Mouse (Mus musculus) right cerebral cortex, adult 18-20 months (tissue): ENCODE results near the gene Bloc1s1.

Experiments used
- DNase-seq: peaks from one replicate; pipeline ENCODE4 v3.0.0; 2022; ENCODE audit warnings: mixed read lengths

Gene Bloc1s1

GRCm38 (mm10) chr10:128931441-128931840 lies 7.6 kb upstream of the Bloc1s1 start:
- DNase-seq = no peak

GRCm38 (mm10) chr10:128929638-128930378 lies 6.0 kb upstream of the Bloc1s1 start:
- no peak for DNase-seq

- no peak for DNase-seq
These were observed 4.5 kb upstream of the Bloc1s1 start for GRCm38 (mm10) chr10:128928356-128928755.

DNA sequence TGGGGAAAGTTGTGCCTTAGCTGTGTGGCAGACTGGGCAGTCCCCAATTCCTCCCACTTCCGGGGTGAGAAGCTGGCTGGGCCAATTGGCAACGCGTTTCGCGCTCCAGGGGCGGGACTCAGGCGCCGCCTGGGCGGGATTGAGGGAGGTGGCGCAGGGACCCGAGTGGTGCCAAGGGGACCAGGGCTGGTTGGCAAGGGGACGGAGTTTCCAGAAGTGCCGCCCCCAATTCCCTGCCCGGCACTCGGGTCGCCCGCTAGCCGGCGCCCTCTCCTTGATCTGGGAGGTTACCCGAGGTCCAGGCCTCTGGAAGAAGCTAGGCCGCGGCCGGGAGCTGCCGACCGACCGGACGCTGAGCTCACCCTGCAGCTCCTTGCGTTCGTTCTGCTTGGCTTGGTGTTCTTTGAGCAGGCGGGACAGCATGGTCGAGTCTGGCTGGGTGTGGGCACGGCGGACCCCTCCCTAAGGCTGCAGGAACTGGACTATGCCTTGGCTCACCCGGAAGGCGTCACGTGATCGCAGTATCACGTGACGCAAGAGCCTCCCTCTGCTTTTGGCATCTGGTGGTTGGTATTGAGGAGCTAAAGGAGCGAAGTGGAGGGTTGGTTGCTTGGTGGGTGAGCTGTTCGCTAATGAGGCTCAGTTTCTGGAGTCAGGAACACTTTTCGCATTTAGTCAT lies 683 bp downstream of the Bloc1s1 start:
- DNase-seq = peak; percentile 97

GRCm38 (mm10) chr10:128922822-128923012 lies 1.1 kb downstream of the Bloc1s1 start, which contains the start of gene Rdh5:
Gene Rdh5, minus strand, starts transcription at chr10:128922888.
- DNase-seq = no peak

GRCm38 (mm10) chr10:128921883-128922821 lies 1.7 kb downstream of the Bloc1s1 start:
- peak; percentile 47 for DNase-seq

- DNase-seq = no peak
These were observed 2.6 kb downstream of the Bloc1s1 start for GRCm38 (mm10) chr10:128921251-128921650.

DNA sequence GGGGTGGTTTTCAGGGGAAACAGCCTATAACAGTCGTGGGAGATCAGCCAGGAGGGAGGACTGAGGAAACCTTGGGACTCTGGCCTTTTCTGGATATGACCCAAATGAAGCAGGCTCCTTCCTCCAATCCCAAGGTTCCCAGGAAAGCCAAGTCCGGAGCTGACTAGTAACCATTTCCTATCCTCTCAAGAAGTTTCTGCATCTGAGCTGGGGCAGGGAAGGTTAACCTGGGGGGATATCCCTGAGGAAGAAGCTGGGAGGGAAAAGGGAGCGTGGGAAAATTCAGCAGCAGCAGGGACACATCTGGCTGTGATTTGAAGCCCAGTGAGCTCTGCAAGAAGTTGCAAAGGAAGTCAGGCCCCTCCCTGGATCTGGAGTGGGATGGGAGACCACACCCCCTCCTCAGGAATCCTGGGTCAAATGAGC lies 3.1 kb downstream of the Bloc1s1 start:
- DNase-seq = no peak

DNA sequence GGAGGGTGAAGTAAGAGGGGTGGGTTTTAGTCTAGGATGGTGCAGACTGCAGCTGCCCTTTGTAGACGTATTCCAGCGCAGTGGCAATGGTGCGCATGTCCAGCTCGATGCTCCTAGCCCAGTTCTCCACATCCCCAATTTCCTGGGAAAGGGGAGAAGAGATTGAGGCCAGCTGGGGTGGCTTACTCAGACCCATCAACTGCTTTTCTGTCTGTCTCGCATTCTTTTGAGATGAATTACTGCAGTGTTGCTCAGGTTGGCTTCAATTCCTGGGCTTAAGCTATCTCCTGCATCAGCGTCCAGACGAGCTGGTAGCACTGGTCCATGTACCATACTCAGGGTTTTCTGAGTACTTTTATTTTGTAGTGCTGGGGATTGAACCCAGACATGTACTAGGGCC lies 3.9 kb downstream of the Bloc1s1 start:
- no peak for DNase-seq

- DNase-seq = no peak
These were observed 4.6 kb downstream of the Bloc1s1 start for GRCm38 (mm10) chr10:128919203-128919631.

DNA sequence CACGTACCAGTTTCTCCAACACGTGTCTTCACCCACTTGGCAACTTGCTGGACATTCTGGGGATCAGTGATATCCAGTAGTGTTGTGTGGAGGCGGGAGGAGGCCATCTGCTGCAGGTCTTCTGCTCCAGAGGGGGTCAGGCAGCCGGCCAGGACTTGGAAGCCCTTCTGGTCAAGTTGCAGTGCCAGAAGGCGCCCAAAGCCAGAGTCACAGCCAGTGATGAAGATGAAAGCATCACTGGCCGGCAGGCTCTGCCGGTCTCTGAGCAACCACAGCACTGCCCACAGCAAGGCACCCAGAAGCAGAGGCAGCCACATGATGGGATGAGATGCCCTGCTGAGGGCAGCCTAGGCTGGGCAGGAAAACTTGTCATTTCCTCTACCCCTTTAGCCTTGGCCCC lies 5.6 kb downstream of the Bloc1s1 start:
- no peak for DNase-seq

DNA sequence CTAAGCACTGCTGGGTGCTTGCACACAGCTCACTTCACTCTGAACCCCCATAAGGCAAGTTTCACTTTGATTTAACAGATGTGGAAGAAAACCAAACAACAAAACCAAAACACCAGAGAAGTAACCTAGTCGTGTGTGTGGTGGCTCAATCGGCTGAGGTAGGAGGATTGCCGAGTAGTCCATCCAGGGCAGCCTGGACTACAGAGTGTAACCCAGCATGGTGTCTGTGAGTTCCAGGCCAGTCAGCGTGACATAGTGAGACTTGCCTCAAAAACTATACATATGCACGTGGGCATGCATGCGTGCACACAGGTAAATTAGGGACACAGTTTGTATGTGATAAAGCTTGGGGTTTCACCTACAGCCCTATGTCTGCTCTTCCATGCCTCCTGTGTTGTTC lies 6.4 kb downstream of the Bloc1s1 start:
- no peak for DNase-seq

GRCm38 (mm10) chr10:128916665-128917064 lies 7.2 kb downstream of the Bloc1s1 start:
- DNase-seq = no peak

DNA sequence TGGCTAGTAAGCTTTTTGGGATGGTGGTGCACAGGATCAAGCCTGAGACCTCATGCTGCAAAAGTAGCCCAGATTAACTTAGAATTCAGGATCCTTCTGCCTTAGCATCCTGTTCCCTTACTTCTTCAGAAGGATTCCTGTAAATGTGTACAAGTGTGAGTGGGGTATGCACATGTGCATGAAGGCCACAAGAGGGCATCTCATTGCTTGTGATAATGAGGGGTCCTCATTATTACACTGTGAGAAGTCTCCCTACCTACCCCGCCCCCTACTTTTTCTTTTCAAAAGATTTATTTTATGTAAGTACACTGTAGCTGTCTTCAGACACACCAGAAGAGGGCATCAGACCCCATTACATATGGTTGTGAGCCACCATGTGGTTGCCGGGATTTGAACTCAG lies 8.3 kb downstream of the Bloc1s1 start:
- no peak for DNase-seq

- no peak for DNase-seq
These were observed 10.1 kb downstream of the Bloc1s1 start for GRCm38 (mm10) chr10:128913696-128914095.

DNA sequence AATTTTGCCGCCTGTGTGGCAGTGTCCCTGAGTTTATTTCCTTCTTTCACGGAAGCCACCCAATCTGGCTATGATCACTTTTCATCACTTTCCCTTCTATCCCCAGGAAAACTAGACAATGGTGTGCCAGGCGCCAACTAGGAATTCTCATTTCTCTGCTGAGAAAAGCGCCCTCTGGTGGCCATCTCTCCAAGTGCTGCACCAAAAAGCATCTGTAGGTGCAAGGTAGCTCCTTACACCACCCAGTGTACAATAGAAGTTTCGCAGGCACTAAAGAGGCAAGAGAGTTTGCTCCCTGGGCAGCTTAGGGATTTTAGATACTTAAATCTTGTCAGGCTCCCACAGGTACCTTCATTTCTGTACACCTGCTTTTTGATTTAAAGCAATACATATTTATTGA lies 10.6 kb downstream of the Bloc1s1 start:
- peak; percentile 88 for DNase-seq

DNA sequence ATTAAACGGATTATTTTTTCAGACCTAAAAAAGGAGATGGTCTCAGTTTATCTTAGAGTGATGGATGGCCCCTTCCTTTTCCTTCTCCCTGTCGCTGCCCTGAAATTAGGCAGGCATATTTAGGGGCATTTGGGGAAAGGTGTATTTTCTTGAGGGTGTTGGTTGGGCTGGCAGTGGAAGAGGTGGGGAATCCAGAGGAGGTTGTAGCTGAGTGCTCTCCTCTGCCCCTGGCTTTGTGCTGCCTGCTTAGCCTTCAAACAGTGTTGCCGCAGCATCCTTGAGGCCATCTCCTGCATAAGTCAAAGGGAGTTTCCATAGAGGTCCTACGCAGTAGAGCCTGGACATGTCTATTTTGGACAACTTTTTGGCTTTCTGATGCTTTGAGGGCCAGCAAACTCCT lies 11.0 kb downstream of the Bloc1s1 start:
- no peak for DNase-seq

DNA sequence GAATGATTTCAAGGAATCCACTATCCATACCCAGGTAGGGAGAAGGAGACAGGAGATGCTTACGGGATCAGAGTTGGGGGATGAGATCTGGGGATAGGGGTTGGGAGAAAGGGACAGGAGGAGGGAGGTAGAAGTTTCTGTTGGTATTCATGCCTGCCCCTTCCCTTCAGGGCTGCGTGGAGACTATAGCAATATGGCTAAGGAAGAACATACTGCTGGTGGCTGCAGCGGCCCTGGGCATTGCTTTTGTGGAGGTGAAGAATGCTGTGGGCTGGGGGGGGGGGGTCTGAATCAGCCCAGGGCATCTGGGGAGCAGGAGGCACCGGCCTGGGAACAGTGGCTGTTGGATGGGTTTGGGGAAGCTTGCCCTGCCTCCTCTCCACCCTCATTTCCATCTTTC lies 11.6 kb downstream of the Bloc1s1 start:
- DNase-seq = no peak

DNA sequence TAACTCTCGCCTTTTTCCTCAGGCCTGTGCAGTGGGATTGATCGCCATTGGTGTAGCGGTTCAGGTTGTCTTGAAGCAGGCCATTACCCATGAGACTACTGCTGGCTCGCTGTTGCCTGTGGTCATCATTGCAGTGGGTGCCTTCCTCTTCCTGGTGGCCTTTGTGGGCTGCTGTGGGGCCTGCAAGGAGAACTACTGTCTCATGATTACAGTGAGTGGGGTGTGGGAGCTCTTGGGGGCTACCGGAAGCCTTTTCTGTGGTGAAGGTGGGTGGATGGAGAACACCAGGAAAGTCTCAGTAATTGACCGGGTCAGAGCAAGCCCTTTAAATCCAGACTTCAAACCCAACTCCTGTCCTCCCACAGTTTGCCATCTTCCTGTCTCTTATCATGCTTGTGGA lies 12.4 kb downstream of the Bloc1s1 start:
- DNase-seq = no peak

- DNase-seq = no peak
These were observed 13.6 kb downstream of the Bloc1s1 start for GRCm38 (mm10) chr10:128910066-128910841.

DNA sequence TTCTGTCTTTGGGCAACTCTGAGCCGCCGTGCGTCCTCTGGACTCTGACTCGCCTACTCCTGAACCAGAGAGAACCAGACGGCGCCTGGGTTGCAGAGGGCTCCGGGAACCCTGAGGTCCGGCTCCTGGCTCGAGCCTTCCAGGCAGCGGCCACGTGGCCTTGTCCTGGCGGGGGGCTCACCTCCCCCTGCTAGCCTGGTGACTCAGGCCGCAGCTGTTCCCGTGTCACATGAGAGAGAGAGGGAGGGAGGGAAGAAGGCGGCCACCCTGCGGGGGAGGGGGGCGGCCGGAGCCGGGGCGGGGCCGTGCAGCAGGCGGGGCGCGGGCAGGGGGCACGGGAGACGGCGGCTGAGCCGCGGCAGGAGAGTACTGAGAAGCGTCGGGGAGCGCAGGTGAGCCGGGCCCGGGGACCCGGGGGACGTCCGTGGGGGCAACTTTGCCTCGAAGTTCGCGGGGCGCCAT lies 14.2 kb downstream of the Bloc1s1 start:
- peak; percentile 78 for DNase-seq

DNA sequence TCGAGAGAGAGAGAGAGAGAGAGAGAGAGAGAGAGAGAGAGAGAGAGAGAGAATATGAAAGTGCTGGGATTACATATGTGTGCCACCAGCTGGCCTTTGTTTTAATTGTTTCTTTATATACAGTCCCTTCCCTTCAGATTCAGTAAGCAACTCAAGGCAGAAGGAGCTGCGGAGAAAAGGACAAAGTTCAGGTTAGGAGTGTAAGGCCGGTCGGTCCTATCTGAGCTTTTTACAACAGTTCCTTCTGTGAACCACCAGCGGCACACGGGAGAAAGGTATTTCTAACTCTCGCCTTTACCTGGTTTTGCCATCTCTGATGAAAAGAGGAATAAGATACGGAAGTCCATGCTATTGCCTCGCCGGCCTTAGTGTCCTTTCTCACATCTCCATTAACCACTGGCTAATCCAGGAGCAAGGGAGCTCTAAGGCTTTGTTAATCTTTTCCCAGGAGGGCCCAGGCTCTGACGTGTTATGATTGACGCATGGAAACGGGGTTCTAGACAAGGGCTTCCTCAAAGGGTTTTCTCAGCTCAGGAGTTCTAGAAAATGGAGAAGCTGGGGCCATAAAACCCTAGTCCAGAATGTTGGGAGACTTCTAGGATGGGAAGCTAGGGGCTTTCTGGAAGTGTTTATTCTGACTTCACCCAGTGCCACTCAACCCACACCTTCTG lies 14.9 kb downstream of the Bloc1s1 start:
- DNase-seq = no peak
